Mouse (Mus musculus): ENCODE results near the gene Tmem242.
"Not testable (repeated sequence)": the region's sequence is repeated elsewhere in the genome, so short reads cannot be mapped to it uniquely, and the experiment has no call there.

The Tmem242 gene

GRCm38 (mm10) chr17:5440159-5440971, at the start of gene Tmem242:
Gene Tmem242 (minus strand): TSS chr17:5440259.
- DNase-seq (ENCODE audit: low spot score in 2 of 2), result peak; percentile 79 to 87

GRCm38 (mm10) chr17:5488156-5488555, 48.1 kb upstream of the Tmem242 start:
- DNase-seq (ENCODE audit: low spot score in 2 of 2), result no peak

- no peak for DNase-seq (ENCODE audit: low spot score in 2 of 2)
Measured at GRCm38 (mm10) chr17:5484663-5485062, 44.6 kb upstream of the Tmem242 start.

- DNase-seq (ENCODE audit: low spot score in 2 of 2), result no peak
Measured at GRCm38 (mm10) chr17:5483456-5483855, 43.4 kb upstream of the Tmem242 start.

- DNase-seq (ENCODE audit: low spot score in 2 of 2), result no peak
Measured at GRCm38 (mm10) chr17:5475960-5476725, 36.1 kb upstream of the Tmem242 start.

GRCm38 (mm10) chr17:5472268-5472667, 32.2 kb upstream of the Tmem242 start:
- no peak for DNase-seq (ENCODE audit: low spot score in 2 of 2)

GRCm38 (mm10) chr17:5467177-5467576, 27.1 kb upstream of the Tmem242 start:
- no peak for DNase-seq (ENCODE audit: low spot score in 2 of 2)

- DNase-seq (ENCODE audit: low spot score in 2 of 2), result no peak
Measured at GRCm38 (mm10) chr17:5466736-5467135, 26.7 kb upstream of the Tmem242 start.

- no peak for DNase-seq (ENCODE audit: low spot score in 2 of 2)
Measured at GRCm38 (mm10) chr17:5463912-5464311, 23.9 kb upstream of the Tmem242 start.

- no peak for DNase-seq (ENCODE audit: low spot score in 2 of 2)
Measured at GRCm38 (mm10) chr17:5453657-5454056, 13.6 kb upstream of the Tmem242 start.

- DNase-seq (ENCODE audit: low spot score in 2 of 2), result no peak
Measured at GRCm38 (mm10) chr17:5443751-5444150, 3.7 kb upstream of the Tmem242 start.

- no peak for DNase-seq (ENCODE audit: low spot score in 2 of 2)
Measured at GRCm38 (mm10) chr17:5443260-5443659, 3.2 kb upstream of the Tmem242 start.

GRCm38 (mm10) chr17:5442403-5442802, 2.3 kb upstream of the Tmem242 start:
- DNase-seq (ENCODE audit: low spot score in 2 of 2), result not testable (repeated sequence)

- DNase-seq (ENCODE audit: low spot score in 2 of 2), result no peak
Measured at GRCm38 (mm10) chr17:5439831-5440158, 264 bp downstream of the Tmem242 start.

- DNase-seq (ENCODE audit: low spot score in 2 of 2), result no peak
Measured at GRCm38 (mm10) chr17:5429772-5430133, 10.3 kb downstream of the Tmem242 start.

GRCm38 (mm10) chr17:5429090-5429771, 10.8 kb downstream of the Tmem242 start:
- DNase-seq (ENCODE audit: low spot score in 2 of 2), result peak; percentile 74 to 90

- DNase-seq (ENCODE audit: low spot score in 2 of 2), result no peak
Measured at GRCm38 (mm10) chr17:5425204-5425603, 14.9 kb downstream of the Tmem242 start.

GRCm38 (mm10) chr17:5424156-5424555, 15.9 kb downstream of the Tmem242 start:
- no peak for DNase-seq (ENCODE audit: low spot score in 2 of 2)

GRCm38 (mm10) chr17:5421835-5422234, 18.2 kb downstream of the Tmem242 start:
- DNase-seq (ENCODE audit: low spot score in 2 of 2), result no peak

- DNase-seq (ENCODE audit: low spot score in 2 of 2), result no peak
Measured at GRCm38 (mm10) chr17:5419771-5420518, 20.1 kb downstream of the Tmem242 start.

GRCm38 (mm10) chr17:5419056-5419455, 21.0 kb downstream of the Tmem242 start:
- no peak for DNase-seq (ENCODE audit: low spot score in 2 of 2)

GRCm38 (mm10) chr17:5418545-5418944, 21.5 kb downstream of the Tmem242 start, which contains the start of gene Ldhal6b:
Gene Ldhal6b (minus strand): TSS chr17:5418767.
- no peak for DNase-seq (ENCODE audit: low spot score in 2 of 2)
